Mouse (Mus musculus) hindbrain, embryonic 15.5 days (tissue): ENCODE results near the gene Ddx24. TPM values are rescaled to one million over a fixed set of nuclear protein-coding genes. Genes with fewer than 3 reads are reported as not detected.
"Not testable (repeated sequence)": the region's sequence is repeated elsewhere in the genome, so short reads cannot be mapped to it uniquely, and the experiment has no call there.

Experiments
- ATAC-seq: fragments of 200-750 bp; cut with Nextera tagmentation; 2 replicates; pipeline ENCODE4 v1.8.0; 2017; ENCODE audit warnings: low read depth, moderate number of reproducible peaks, moderate TSS enrichment; ENCODE audit not compliant: low FRiP score
- H3K27ac ChIP-seq: fragments of 300-500 bp; sonication (generic); replicated peaks from 2 replicates; pipeline ENCODE4 v1.5.1; 2015; ENCODE audit warnings: mild to moderate bottlenecking, inconsistent platforms
- H3K27me3 ChIP-seq: fragments of 300-500 bp; sonication (generic); 2 replicates; pipeline ENCODE4 v1.6.1; 2015; ENCODE audit warnings: control low read depth, inconsistent platforms
- H3K36me3 ChIP-seq: fragments of 300-500 bp; sonication (generic); 2 replicates; pipeline ENCODE4 v1.6.1; 2015; ENCODE audit warnings: control low read depth, inconsistent platforms
- H3K4me1 ChIP-seq: fragments of 300-500 bp; sonication (generic); replicated peaks from 2 replicates; pipeline ENCODE4 v1.6.1; 2015; ENCODE audit warnings: control low read depth, inconsistent platforms
- H3K4me2 ChIP-seq: fragments of 300-500 bp; sonication (generic); 2 replicates; pipeline ENCODE4 v1.6.1; 2015; ENCODE audit warnings: moderate library complexity, mild to moderate bottlenecking, inconsistent platforms
- H3K4me3 ChIP-seq: fragments of 300-500 bp; sonication (generic); 2 replicates; pipeline ENCODE4 v1.5.1; 2015; ENCODE audit warnings: mild to moderate bottlenecking, inconsistent platforms
- H3K9ac ChIP-seq: fragments of 300-500 bp; sonication (generic); 2 replicates; pipeline ENCODE4 v1.6.1; 2015; ENCODE audit warnings: inconsistent platforms
- H3K9me3 ChIP-seq: fragments of 300-500 bp; sonication (generic); 2 replicates; pipeline ENCODE4 v1.6.1; 2016; ENCODE audit warnings: control low read depth, inconsistent platforms
- WGBS: fragments of 180-500 bp; shearing (Covaris S2); methylation state at CpG from one replicate; pipeline ENCODE4 v1.1.7; 2015; 5-methylcytosine and 5-hydroxymethylcytosine counted together
- polyA plus RNA-seq: library from polyadenylated mRNA; unstranded; fragments of >200 nt; fragmentation: Nextera tagmentation; extraction: Ambion mirVana; gene quantifications from 2 replicates; pipeline ENCODE4 v1.2.1, GENCODE M21; 2015

The Ddx24 gene
- polyA plus RNA-seq = 158 and 171 TPM in 2 replicates

DNA sequence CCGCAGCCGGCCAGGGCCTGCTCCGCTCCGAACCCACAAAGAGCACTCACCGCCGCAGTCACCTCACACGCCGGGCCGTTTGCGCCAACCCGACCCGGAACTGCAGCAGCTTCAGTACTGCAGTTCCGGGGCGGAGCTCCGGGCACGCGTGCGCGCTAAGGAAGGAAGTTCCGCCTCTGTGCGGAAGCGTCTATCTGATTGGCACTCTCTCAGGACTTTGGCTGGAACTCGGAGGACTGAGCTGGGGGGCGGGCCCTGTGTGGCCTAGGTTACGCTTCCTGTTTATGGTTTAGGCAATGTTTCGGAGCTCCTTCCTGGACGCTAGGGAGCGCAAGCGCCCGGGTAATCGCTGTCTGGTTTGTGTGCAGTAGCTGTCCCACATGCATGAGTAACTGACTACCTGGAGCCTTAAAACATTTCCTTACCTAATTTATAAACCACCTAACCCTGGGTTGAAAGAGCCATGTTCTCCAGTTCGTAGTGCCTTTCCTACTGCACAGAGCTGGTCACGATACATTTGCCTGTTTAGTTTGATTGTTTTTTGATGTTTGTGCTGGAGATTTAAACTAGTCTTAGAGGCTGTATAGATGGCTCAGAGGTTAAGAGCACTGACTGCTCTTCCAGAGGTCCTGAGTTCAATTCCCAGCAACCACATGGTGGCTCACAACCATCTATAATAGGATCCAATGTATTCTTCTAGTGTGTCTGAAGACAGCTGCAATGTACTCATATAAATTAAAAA lies at the start of gene Ddx24:
TSS of gene Ddx24 (minus strand) at position 102 of the 742 bp plus-strand sequence.
- Histone ChIP-seq H3K4me3 (peak within 1 kb of the TSS; percentile 88), H3K9me3 (no peaks in the 10 kb centered on the region), H3K27me3 (no peaks in the 10 kb centered on the region), H3K4me2 (peak within 1 kb of the TSS; percentile 95), H3K9ac (peak within 1 kb of the TSS; percentile 97), H3K27ac (peak within 1 kb of the TSS; percentile 82), H3K36me3 (peaks cover 13% of the 10 kb centered on the region), H3K4me1 (peaks cover 45% of the 10 kb centered on the region)
- peak; percentile 99 for ATAC-seq
- WGBS = 1% methylated on average over 33 of the region's 33 CpGs

DNA sequence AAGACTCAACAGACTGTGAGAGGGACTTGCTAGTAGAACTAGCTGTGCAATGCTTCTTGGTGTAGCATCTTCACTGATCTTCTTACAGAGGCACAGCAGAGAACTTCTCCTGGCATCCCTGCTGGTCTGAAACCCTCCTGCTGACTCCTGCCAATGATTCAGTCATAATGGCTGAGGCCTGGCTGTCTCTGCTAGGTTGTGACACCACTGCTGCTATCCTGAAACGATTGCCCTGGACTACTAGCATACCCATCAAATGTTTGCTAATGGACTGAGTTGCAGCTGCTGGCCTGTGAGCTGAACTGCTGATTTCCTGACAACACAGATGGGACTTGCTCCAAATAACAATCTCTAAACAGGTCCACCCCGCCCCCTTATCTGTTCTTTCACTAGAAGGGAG lies 48.9 kb upstream of the Ddx24 start:
- H3K4me2 ChIP-seq = no peak overlapping the region
- no peaks in the 10 kb centered on the region for H3K4me1 ChIP-seq
- H3K9ac ChIP-seq = no peak overlapping the region
- no peaks in the 10 kb centered on the region for H3K9me3 ChIP-seq
- no peaks in the 10 kb centered on the region for H3K27me3 ChIP-seq
- no peaks in the 10 kb centered on the region for H3K36me3 ChIP-seq
- H3K27ac ChIP-seq = no peak overlapping the region
- no peak for ATAC-seq
- H3K4me3 ChIP-seq = no peak overlapping the region
- WGBS = 52% methylated on average over 2 of the region's 2 CpGs

- Histone ChIP-seq H3K4me2 (no peak within 1 kb of the TSS), H3K27ac (no peak within 1 kb of the TSS), H3K4me3 (no peak within 1 kb of the TSS), H3K36me3 (no peaks in the 10 kb centered on the region), H3K27me3 (no peaks in the 10 kb centered on the region), H3K9ac (no peak within 1 kb of the TSS), H3K4me1 (no peaks in the 10 kb centered on the region), H3K9me3 (no peaks in the 10 kb centered on the region)
- no peak for ATAC-seq
- WGBS = 77% methylated on average over 3 of the region's 3 CpGs
Observed at GRCm38 (mm10) chr12:103457140-103457539, 31.5 kb upstream of the Ddx24 start, which contains the start of gene Ifi27l2b. Ifi27l2b (minus strand) TSS chr12:103457223.

GRCm38 (mm10) chr12:103456727-103457126 lies 31.1 kb upstream of the Ddx24 start:
- H3K4me1 ChIP-seq, ATAC-seq: not testable (repeated sequence)
- no CpG with 5 or more reads among the region's 1 CpGs for WGBS

GRCm38 (mm10) chr12:103453361-103453760 lies 27.7 kb upstream of the Ddx24 start:
- H3K9me3 ChIP-seq = no peaks in the 10 kb centered on the region
- no peaks in the 10 kb centered on the region for H3K4me1 ChIP-seq
- no peaks in the 10 kb centered on the region for H3K27me3 ChIP-seq
- no peak for ATAC-seq
- H3K4me3 ChIP-seq = no peak overlapping the region
- H3K4me2 ChIP-seq = no peak overlapping the region
- no peaks in the 10 kb centered on the region for H3K36me3 ChIP-seq
- no peak overlapping the region for H3K27ac ChIP-seq
- H3K9ac ChIP-seq = no peak overlapping the region

More at GRCm38 (mm10) chr12:103456727-103457126, 31.1 kb upstream of the Ddx24 start:
- not testable (repeated sequence) for H3K9me3 ChIP-seq, H3K27ac ChIP-seq, H3K4me3 ChIP-seq, H3K9ac ChIP-seq, H3K36me3 ChIP-seq, H3K27me3 ChIP-seq, H3K4me2 ChIP-seq

DNA sequence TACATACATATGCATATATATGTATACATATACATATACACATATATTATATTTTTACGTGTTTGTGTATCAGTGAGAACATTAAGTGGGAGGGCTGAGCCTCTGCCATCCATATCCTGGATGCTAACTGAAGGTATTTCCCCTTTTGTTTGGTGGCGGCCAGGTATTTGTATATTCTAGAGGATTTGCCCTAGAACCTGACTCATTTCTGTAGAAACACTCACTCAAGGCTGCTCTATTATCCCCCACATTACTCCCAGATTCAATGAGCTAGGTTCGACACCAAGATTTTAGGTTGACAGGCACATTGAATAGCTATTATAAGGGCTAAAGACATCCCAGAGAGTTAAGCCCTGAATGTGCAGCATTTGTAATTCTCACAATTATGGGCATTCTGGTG lies 19.4 kb upstream of the Ddx24 start:
- 85% methylated on average over 3 of the region's 3 CpGs for WGBS
- ATAC-seq = no peak
- no peak overlapping the region for H3K9ac ChIP-seq
- no peak overlapping the region for H3K4me3 ChIP-seq
- H3K27ac ChIP-seq = no peak overlapping the region
- H3K9me3 ChIP-seq = no peaks in the 10 kb centered on the region
- H3K27me3 ChIP-seq = no peaks in the 10 kb centered on the region
- no peak overlapping the region for H3K4me2 ChIP-seq
- no peaks in the 10 kb centered on the region for H3K4me1 ChIP-seq
- no peaks in the 10 kb centered on the region for H3K36me3 ChIP-seq

DNA sequence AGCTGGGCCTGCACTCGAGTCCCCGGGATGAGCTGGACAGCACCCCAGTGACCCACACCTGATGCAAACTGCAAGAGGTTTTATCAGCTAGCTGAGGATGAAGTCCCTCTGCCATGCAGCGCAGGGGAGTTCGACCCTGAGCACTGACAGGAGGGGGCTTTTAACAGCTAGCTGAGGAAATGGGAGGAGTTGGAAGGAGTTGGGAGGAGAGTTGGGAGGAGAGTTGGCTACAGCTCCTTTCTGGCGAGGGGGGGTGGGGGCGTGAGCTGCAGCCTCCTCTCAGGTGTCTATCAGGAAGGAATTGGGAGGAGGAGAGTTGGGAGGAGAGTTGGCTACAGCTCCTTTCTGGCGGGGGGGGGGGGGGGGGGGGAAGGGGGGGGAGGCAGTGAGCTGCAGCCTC lies 18.6 kb upstream of the Ddx24 start:
- not testable (repeated sequence) for H3K9me3 ChIP-seq, H3K36me3 ChIP-seq, ATAC-seq, H3K27me3 ChIP-seq, H3K9ac ChIP-seq, H3K27ac ChIP-seq, H3K4me3 ChIP-seq, H3K4me1 ChIP-seq, H3K4me2 ChIP-seq
- 54% methylated on average over 4 of the region's 7 CpGs for WGBS

DNA sequence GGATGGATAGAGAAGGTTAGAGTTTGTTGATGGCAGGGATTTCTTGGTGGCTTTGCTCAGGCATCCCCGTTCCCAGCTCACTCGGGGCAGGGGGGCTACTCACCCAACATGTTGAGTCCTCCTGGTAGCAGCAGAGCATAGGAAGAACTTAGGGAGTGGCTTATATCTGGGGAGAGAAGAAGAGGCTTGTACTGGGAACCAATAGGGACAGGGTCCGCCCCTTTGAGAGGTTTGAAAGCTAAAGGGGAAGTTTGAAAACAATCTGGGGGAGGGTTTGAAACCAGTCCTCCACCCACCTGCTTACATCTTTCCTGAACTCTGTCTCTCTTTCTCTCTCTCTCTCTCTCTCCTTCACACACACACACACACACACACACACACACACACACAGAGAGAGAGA lies 17.9 kb upstream of the Ddx24 start, which contains the start of gene Ifi27l2a:
TSS of gene Ifi27l2a (minus strand) at position 157 of the 400 bp plus-strand sequence.
- Histone ChIP-seq H3K9me3 (no peaks in the 10 kb centered on the region), H3K4me3 (no peak within 1 kb of the TSS), H3K27ac (no peak within 1 kb of the TSS), H3K36me3 (no peaks in the 10 kb centered on the region), H3K9ac (no peak within 1 kb of the TSS), H3K4me2 (no peak within 1 kb of the TSS), H3K27me3 (no peaks in the 10 kb centered on the region), H3K4me1 (no peaks in the 10 kb centered on the region)
- 60% methylated on average over 3 of the region's 3 CpGs for WGBS
- ATAC-seq = no peak

- Histone ChIP-seq H3K4me3 (no peak overlapping the region), H3K36me3 (no peaks in the 10 kb centered on the region), H3K9me3 (no peaks in the 10 kb centered on the region), H3K4me2 (no peak overlapping the region), H3K27ac (no peak overlapping the region), H3K27me3 (no peaks in the 10 kb centered on the region), H3K4me1 (no peaks in the 10 kb centered on the region), H3K9ac (no peak overlapping the region)
- 90% methylated on average over 1 of the region's 1 CpGs for WGBS
- ATAC-seq = no peak
Observed at GRCm38 (mm10) chr12:103437601-103438000, 12.0 kb upstream of the Ddx24 start.

- Histone ChIP-seq H3K4me1 (no peaks in the 10 kb centered on the region), H3K9me3 (no peaks in the 10 kb centered on the region), H3K9ac (no peak overlapping the region), H3K4me2 (no peak overlapping the region), H3K27me3 (no peaks in the 10 kb centered on the region), H3K36me3 (no peaks in the 10 kb centered on the region), H3K27ac (no peak overlapping the region), H3K4me3 (no peak overlapping the region)
- no peak for ATAC-seq
Observed at GRCm38 (mm10) chr12:103434861-103435260, 9.2 kb upstream of the Ddx24 start.

- Histone ChIP-seq H3K36me3 (no peaks in the 10 kb centered on the region), H3K9ac (no peak within 1 kb of the TSS), H3K4me1 (no peaks in the 10 kb centered on the region), H3K4me2 (no peak within 1 kb of the TSS), H3K27me3 (no peaks in the 10 kb centered on the region), H3K27ac (no peak within 1 kb of the TSS), H3K9me3 (no peaks in the 10 kb centered on the region), H3K4me3 (no peak within 1 kb of the TSS)
- WGBS = 76% methylated on average over 8 of the region's 8 CpGs
- ATAC-seq = no peak
Observed at GRCm38 (mm10) chr12:103433986-103434731, 8.5 kb upstream of the Ddx24 start, which contains the start of gene Ifi27. Ifi27 (plus strand) TSS chr12:103434211.

DNA sequence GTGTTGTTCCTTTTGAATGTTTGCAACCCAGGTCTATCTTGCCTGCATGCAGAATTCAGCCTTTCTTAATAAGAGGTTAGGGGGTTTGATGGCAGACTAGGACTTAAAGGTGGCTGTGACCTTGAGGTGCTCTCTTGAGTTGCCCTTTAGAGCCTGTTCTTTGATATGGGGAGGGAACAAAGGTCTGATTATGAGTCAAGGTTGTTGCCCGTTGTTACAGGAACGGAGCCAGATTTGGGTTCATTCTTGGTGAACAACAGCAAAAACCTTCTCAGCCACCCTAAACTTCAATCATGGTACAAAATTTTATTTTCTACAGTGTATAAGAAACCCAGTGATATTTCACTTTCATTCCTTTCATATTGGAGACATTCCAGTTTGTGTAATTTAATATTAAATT lies 7.8 kb upstream of the Ddx24 start:
- H3K4me3 ChIP-seq = no peak overlapping the region
- no peak overlapping the region for H3K4me2 ChIP-seq
- no peak overlapping the region for H3K27ac ChIP-seq
- no peaks in the 10 kb centered on the region for H3K36me3 ChIP-seq
- no peaks in the 10 kb centered on the region for H3K9me3 ChIP-seq
- H3K27me3 ChIP-seq = no peaks in the 10 kb centered on the region
- WGBS = 92% methylated on average over 2 of the region's 2 CpGs
- H3K9ac ChIP-seq = no peak overlapping the region
- ATAC-seq = no peak
- H3K4me1 ChIP-seq = no peaks in the 10 kb centered on the region
